Mouse (Mus musculus) right cerebral cortex, adult 2 months (tissue): ENCODE measurements around the gene Pfn4.
A peak's percentile ranks its signal among the peaks of the same experiment; 100 is the strongest.
"Not testable (repeated sequence)": the region's sequence is repeated elsewhere in the genome, so short reads cannot be mapped to it uniquely, and the experiment has no call there.

ENCODE experiments used
- DNase-seq, 2 experiments: peaks; one replicate each; pipeline ENCODE4 v3.0.0; 2021 to 2022; ENCODE audit warnings: low spot score in 2 of 2

The Pfn4 gene

GRCm38 (mm10) chr12:4768492-4769332 lies at the start of gene Pfn4, which contains the start of gene Fam228b:
TSS of gene Pfn4 (plus strand) at chr12:4769022.
TSS of gene Fam228b (minus strand) at chr12:4769267.
- DNase-seq, result peak; percentile 99 to 100

DNA sequence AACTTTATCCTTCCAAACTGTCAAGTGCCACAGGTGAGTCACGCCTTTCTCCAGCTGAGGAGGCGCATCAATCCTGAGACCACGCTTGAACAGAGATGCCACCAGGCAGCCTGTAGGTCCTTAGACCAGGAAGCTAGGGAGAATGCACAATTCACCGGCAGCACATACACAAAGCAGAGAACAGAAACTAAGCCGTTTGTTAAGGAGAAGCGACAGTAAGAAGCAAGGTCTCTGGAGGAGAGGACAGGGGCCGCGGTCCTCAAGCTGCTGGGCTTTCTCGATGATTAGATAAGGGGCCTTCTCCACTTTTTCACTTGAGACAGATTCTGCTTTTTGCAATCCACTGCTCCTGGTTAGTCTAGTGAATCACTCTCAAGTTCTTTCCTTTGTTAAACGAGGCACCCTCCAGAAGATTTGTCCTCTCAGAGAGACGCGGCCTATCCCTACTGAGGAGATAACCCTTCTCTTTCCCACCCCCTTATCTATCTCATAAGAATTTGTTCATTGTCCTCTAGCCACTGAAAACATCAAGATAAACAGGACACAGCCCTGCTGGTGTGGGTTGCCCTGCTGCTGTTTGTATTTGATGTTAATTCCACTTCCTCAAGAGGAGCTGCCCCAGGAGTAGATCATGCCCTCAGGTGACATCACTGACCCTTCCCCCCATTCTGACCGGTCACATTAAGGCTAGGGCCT lies 49.6 kb upstream of the Pfn4 start:
- DNase-seq, result no peak

- no peak for DNase-seq
Measured at GRCm38 (mm10) chr12:4719762-4720754, 48.8 kb upstream of the Pfn4 start.

- no peak for DNase-seq
Measured at GRCm38 (mm10) chr12:4729165-4729564, 39.7 kb upstream of the Pfn4 start.

GRCm38 (mm10) chr12:4731629-4732028 lies 37.2 kb upstream of the Pfn4 start:
- no peak for DNase-seq

DNA sequence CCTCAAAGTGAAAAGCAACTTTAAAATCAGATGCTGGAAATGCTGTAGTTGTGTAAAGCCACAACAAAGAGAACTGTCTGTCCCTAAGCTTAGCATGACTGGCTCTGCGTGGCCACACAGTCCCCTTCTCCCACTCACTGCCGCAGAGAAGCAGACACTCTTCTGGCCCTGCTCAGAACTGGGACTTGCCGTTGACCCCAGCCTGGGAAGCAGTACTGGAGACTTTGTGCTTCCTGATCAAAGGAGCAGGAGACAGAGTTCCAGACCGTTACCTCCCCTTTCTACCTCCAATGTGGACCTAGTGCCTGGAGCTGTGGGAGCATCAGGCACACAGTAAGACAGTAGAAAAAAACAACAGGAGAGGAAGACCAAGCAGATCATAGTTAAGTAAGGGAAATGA lies 36.5 kb upstream of the Pfn4 start:
- DNase-seq, result no peak

GRCm38 (mm10) chr12:4738031-4738576 lies 30.7 kb upstream of the Pfn4 start, which contains the start of gene Fam228a:
TSS of gene Fam228a (minus strand) at chr12:4738430.
- DNase-seq, result no peak

- no peak for DNase-seq
Measured at GRCm38 (mm10) chr12:4740823-4741222, 28.0 kb upstream of the Pfn4 start.

- no peak for DNase-seq
Measured at GRCm38 (mm10) chr12:4742183-4742582, 26.6 kb upstream of the Pfn4 start.

- peak; percentile 8 to 17 for DNase-seq
Measured at GRCm38 (mm10) chr12:4744486-4744885, 24.3 kb upstream of the Pfn4 start.

GRCm38 (mm10) chr12:4754451-4754850 lies 14.4 kb upstream of the Pfn4 start:
- DNase-seq, result not testable (repeated sequence)

DNA sequence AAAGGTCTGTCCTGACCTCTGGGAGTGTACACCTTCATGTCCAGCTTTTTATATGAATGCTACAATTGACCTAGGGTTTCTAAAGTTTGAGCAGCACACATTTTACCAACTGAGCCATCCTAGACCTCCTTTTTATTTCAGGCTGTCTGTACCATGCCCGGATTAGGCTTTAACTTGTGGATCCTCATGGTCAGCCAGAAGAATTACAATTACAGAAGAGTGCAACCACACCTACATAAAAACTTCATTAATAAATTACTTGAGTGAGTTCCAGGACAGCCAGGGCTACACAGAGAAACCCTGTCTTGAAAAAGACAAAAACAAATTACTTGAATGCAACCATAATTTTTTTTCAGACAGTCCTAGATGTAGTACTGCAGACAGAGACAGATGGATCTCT lies 11.8 kb upstream of the Pfn4 start:
- no peak for DNase-seq

GRCm38 (mm10) chr12:4769333-4769723 lies 506 bp downstream of the Pfn4 start:
- DNase-seq, result no peak

GRCm38 (mm10) chr12:4774895-4775587 lies 6.2 kb downstream of the Pfn4 start:
- no peak for DNase-seq

GRCm38 (mm10) chr12:4775588-4775949 lies 6.7 kb downstream of the Pfn4 start:
- no peak for DNase-seq

GRCm38 (mm10) chr12:4777734-4778133 lies 8.9 kb downstream of the Pfn4 start:
- no peak for DNase-seq

- DNase-seq, result no peak
Measured at GRCm38 (mm10) chr12:4780245-4780644, 11.4 kb downstream of the Pfn4 start.

DNA sequence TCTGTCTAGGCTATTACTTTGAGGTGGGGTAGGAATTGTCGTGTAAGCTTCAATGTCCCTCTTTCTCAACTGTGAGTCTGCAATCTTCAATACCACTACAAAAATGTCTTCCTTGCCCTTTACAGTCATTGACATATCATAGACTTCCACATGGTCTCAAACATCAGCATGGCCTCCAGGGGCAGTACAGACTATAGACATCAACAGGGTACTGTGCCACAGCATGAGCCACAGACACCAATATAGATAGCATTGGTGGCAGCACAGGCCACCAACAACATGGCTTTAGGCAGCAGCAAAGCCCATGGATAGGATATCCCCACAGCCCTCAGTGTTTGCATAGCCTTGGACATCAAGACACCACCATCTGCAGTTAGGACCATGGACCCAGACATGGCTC lies 12.4 kb downstream of the Pfn4 start:
- DNase-seq, result no peak

DNA sequence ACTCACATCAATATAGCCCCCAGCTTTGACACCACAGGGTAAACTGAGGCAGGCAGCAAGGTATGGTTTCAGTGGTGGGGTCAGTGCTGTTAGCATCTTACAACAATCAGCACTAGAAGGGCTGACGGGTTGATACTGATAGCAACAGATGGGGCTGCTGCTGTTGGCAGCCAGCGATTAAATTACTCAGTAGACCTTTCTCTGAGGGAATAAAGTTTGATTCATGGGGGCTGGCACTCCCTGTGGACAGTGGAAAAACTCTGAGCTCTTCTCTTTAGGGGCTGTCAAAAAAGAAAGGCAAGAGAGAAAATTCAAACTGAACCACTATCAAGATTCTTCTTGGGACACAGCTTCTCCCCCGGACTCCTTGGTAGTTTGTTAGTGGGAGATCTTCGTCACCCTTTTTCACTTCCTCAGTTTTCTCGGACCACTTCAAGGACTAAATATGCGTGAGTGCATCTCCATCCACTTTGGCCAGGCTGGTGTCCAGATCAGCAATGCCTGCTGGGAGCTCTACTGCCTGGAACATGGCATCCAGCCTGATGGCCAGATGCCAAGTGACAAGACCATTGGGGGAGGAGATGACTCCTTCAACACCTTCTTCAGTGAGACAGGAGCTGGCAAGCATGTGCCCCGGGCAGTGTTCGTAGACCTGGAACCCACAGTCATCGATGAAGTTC lies 13.0 kb downstream of the Pfn4 start:
- not testable (repeated sequence) for DNase-seq

- DNase-seq, result no peak
Measured at GRCm38 (mm10) chr12:4783598-4783997, 14.8 kb downstream of the Pfn4 start.
